Comparison of ENCODE assay signal across 8 mouse cellular contexts in genomic region chr7:104218701-104219569, GRCm38 (mm10). TPM values are rescaled to one million over a fixed set of nuclear protein-coding genes. Genes with fewer than 3 reads are reported as not detected.
DNase-seq lines count a peak whose midpoint lies in the region; ATAC-seq and TF ChIP-seq lines count a peak whose summit lies in the region.

Trim6 (plus strand) TSS chr7:104218793.

- peak; percentile 83 for ATAC-seq in intestine, postnatal 0 days
- ATAC-seq in liver, embryonic 16.5 days (ENCODE audit: low read depth): peak; percentile 56
- ATAC-seq in neural tube, embryonic 11.5 days (ENCODE audit: insufficient read depth, low FRiP score, low TSS enrichment): peak; percentile 76

- no peak for TF ChIP-seq CTCF in left cerebral cortex, adult 2 months (IDR thresholded peaks at IDR 0.05)
- no peak for TF ChIP-seq CTCF in intestine, postnatal 0 days (IDR thresholded peaks at IDR 0.05; ENCODE audit: low read depth)

- H3K27me3 ChIP-seq in intestine, postnatal 0 days (replicated peaks; ENCODE audit: control insufficient read depth, insufficient read depth, low read length): no peaks in the 10 kb centered on the region
- H3K27me3 ChIP-seq in liver, embryonic 16.5 days (ENCODE audit: control insufficient read depth, insufficient read depth, low read depth, low read length): no peaks in the 10 kb centered on the region
- no peaks in the 10 kb centered on the region for H3K27me3 ChIP-seq in neural tube, embryonic 11.5 days (ENCODE audit: control insufficient read depth, insufficient read depth, low read length)

- peak within 1 kb of the TSS; percentile 66 for H3K4me2 ChIP-seq in intestine, postnatal 0 days (replicated peaks; ENCODE audit: low read depth)
- peak within 1 kb of the TSS; percentile 57 for H3K4me2 ChIP-seq in liver, embryonic 16.5 days (ENCODE audit: low read depth, low read length)
- H3K4me2 ChIP-seq in neural tube, embryonic 11.5 days (ENCODE audit: low read depth): peak within 1 kb of the TSS; percentile 65

- H3K27ac ChIP-seq in left cerebral cortex, adult 2 months: no peak within 1 kb of the TSS
- H3K27ac ChIP-seq in intestine, postnatal 0 days (ENCODE audit: low read depth, low read length): no peak within 1 kb of the TSS; the same call in 1 of the 2 replicates
- no peak within 1 kb of the TSS for H3K27ac ChIP-seq in liver, embryonic 16.5 days (ENCODE audit: low read length)
- H3K27ac ChIP-seq in neural tube, embryonic 11.5 days (ENCODE audit: low read depth, low read length): no peak within 1 kb of the TSS

- intact Hi-C loops in left cerebral cortex, adult 2 months (cut with DNase I): no loop called here

- WGBS in intestine, postnatal 0 days: 4% methylated on average over 37 of the region's 37 CpGs
- 1% methylated on average over 37 of the region's 37 CpGs for WGBS in liver, embryonic 16.5 days (ENCODE audit: insufficient replicate concordance)
- WGBS in neural tube, embryonic 11.5 days: 2% methylated on average over 37 of the region's 37 CpGs

- H3K4me1 ChIP-seq in intestine, postnatal 0 days (replicated peaks; ENCODE audit: control insufficient read depth, insufficient read depth, low read length): no peaks in the 10 kb centered on the region
- H3K4me1 ChIP-seq in liver, embryonic 16.5 days (ENCODE audit: control insufficient read depth, low read depth, low read length): no peaks in the 10 kb centered on the region
- 0 out of 2 replicates have a peak, but pooled peaks cover 3% of the 10 kb centered on the region for H3K4me1 ChIP-seq in neural tube, embryonic 11.5 days (ENCODE audit: control insufficient read depth, insufficient read depth, low read length)

- no peaks in the 10 kb centered on the region for H3K36me3 ChIP-seq in intestine, postnatal 0 days (ENCODE audit: control insufficient read depth, insufficient read depth)
- H3K36me3 ChIP-seq in liver, embryonic 16.5 days (ENCODE audit: control insufficient read depth, insufficient read depth): no peaks in the 10 kb centered on the region
- H3K36me3 ChIP-seq in neural tube, embryonic 11.5 days (ENCODE audit: control insufficient read depth, insufficient read depth, low read length): no peaks in the 10 kb centered on the region

- no peaks in the 10 kb centered on the region for H3K9me3 ChIP-seq in intestine, postnatal 0 days (ENCODE audit: control insufficient read depth)
- H3K9me3 ChIP-seq in liver, embryonic 16.5 days (replicated peaks; ENCODE audit: control insufficient read depth, low read length): no peaks in the 10 kb centered on the region
- no peaks in the 10 kb centered on the region for H3K9me3 ChIP-seq in neural tube, embryonic 11.5 days (ENCODE audit: control insufficient read depth, low read length)

- peak within 1 kb of the TSS; percentile 40 for H3K9ac ChIP-seq in intestine, postnatal 0 days (ENCODE audit: low read depth, low read length)
- peak within 1 kb of the TSS; percentile 31; the same call in 1 of the 2 replicates for H3K9ac ChIP-seq in liver, embryonic 16.5 days (ENCODE audit: low read depth, low read length)
- H3K9ac ChIP-seq in neural tube, embryonic 11.5 days (ENCODE audit: low read length): peak within 1 kb of the TSS; percentile 35

- H3K4me3 ChIP-seq in left cerebral cortex, adult 2 months: peak within 1 kb of the TSS; percentile 34
- peak within 1 kb of the TSS; percentile 49 for H3K4me3 ChIP-seq in intestine, postnatal 0 days (ENCODE audit: low read depth, low read length)
- peak within 1 kb of the TSS; percentile 56 for H3K4me3 ChIP-seq in liver, embryonic 16.5 days (ENCODE audit: low read depth, low read length)
- peak within 1 kb of the TSS; percentile 31 for H3K4me3 ChIP-seq in neural tube, embryonic 11.5 days (ENCODE audit: low read depth, low read length)

- DNase-seq in left cerebral cortex, adult 2 months (ENCODE audit: extremely low spot score in 1 of 2, low spot score in 2 of 2): peak in 1 of 2 experiments; percentile 11
- no peak for DNase-seq in left cerebral cortex, adult 18-20 months (ENCODE audit: low spot score in 2 of 2)
- peak; percentile 81 for DNase-seq in embryo, embryonic 10.5 days (ENCODE audit: low spot score)
- peak; percentile 98 for DNase-seq in heart, adult 11 months
- peak; percentile 72 for DNase-seq in neural tube, embryonic 11.5 days (ENCODE audit: low spot score)
- DNase-seq in urinary bladder, postnatal 10 days (ENCODE audit: low spot score): peak; percentile 30

RNA-seq across cellular contexts. Expression of gene Trim6, which starts in this region (rescaled TPM):
- total RNA-seq in left cerebral cortex, adult 2 months (2021): under 1 TPM; 0.19 to 0.34 TPM
- not detected for total RNA-seq in left cerebral cortex, adult 18-20 months (2021)
- 0.44 and 0.55 TPM in 2 replicates for polyA plus RNA-seq in intestine, postnatal 0 days (2015; fragmentation: Nextera tagmentation; extraction: Ambion mirVana)
- polyA plus RNA-seq in liver, embryonic 16.5 days (2015; fragmentation: Nextera tagmentation; extraction: Ambion mirVana): 0.22 and 0.37 TPM in 2 replicates
- 2.5 and 3.1 TPM in 2 replicates for polyA plus RNA-seq in neural tube, embryonic 11.5 days (2014; fragmentation: Nextera tagmentation; extraction: Ambion mirVana)

Comparison
In these comparisons a context has a peak if more than half of its experiments do, and no peak if none do; other contexts are left out.
1. Peak in ATAC-seq, H3K4me3 ChIP-seq, H3K9ac ChIP-seq and H3K4me2 ChIP-seq in intestine, postnatal 0 days; RNA of the gene not detected or under 1 TPM.
2. Peak in ATAC-seq, H3K4me3 ChIP-seq, H3K9ac ChIP-seq and H3K4me2 ChIP-seq in liver, embryonic 16.5 days; RNA of the gene not detected or under 1 TPM.
3. DNase-seq: peak in embryo, embryonic 10.5 days (single experiment), heart, adult 11 months (single experiment), neural tube, embryonic 11.5 days (single experiment) and urinary bladder, postnatal 10 days (single experiment); none in left cerebral cortex, adult 18-20 months (0 of 2).
4. Peak in every context shown above with its lines, with median percentiles within 50 percentile points of each other: H3K4me3 ChIP-seq, ATAC-seq, H3K4me2 ChIP-seq and H3K9ac ChIP-seq.